Mouse (Mus musculus): ENCODE measurements around the gene AI597479.

AI597479 gene

DNA sequence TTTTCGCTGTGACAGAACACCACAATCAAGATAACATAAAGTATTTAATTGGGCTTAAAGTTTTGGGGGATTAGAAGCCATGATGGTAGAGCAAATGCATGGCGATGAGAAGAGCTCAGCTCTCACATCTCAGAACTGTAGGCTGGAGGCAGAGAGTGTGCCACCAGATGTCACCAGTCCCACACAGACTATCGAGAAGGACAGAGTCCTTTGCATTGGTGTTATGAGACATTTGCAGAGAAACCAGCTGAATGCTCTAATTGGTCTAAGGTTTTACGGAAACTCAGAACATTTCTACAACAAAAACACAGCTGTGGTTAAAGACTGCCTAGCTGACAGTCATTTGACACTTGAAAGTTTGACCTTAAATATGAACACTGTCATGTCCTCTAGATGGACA is 44.8 kb downstream of the AI597479 start:
- TF ChIP-seq NANOG (IDR thresholded peaks at IDR 0.05; ENCODE audit: borderline replicate concordance, low read length) (no peak), CTCF (conservative IDR thresholded peaks at IDR 0.05; ENCODE audit: low read length) (no peak), POU5F1 (IDR thresholded peaks at IDR 0.05; ENCODE audit: borderline replicate concordance, low read length) (no peak)

DNA sequence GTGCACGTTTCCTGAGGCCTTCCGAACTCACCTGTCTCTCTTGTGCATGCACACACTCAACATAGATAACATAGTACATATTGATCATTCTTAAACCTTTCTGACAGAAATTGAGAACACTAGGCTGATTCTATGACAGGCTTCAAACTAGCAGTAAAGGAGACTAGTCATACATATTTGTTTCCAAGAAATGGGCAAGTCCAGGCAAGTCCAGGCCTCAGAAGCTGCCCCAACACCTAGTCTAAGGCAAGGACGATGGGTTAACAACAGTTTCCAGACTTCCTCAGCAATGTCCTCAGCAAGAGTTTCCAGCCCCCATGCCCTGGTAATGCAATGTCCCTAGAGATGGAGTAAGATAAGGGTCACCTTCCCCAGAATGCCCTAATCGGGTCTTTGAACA is 45.3 kb downstream of the AI597479 start:
- Histone ChIP-seq H3K4me1 (replicated peaks; ENCODE audit: low read depth, low read length) (peaks cover 9% of the 10 kb centered on the region), H3K9me3 (ENCODE audit: low read length) (peaks cover 12% of the 10 kb centered on the region), H3K36me3 (ENCODE audit: insufficient read depth, low read length) (no peaks in the 10 kb centered on the region), H3K27me3 (ENCODE audit: insufficient read depth, low read length) (no peaks in the 10 kb centered on the region), H3K4me3 (replicated peaks; ENCODE audit: low read length) (no peak overlapping the region)
- TF ChIP-seq POU5F1 (IDR thresholded peaks at IDR 0.05; ENCODE audit: borderline replicate concordance, low read length): no peak
- no peak for TF ChIP-seq CTCF (conservative IDR thresholded peaks at IDR 0.05; ENCODE audit: low read length)
- no peak for TF ChIP-seq NANOG (IDR thresholded peaks at IDR 0.05; ENCODE audit: borderline replicate concordance, low read length)

More for the DNA sequence above, 44.8 kb downstream of the AI597479 start:
- H3K4me3 ChIP-seq (replicated peaks; ENCODE audit: low read length): no peak overlapping the region
- H3K9me3 ChIP-seq (ENCODE audit: low read length): peaks cover 12% of the 10 kb centered on the region
- no peaks in the 10 kb centered on the region for H3K36me3 ChIP-seq (ENCODE audit: insufficient read depth, low read length)
- no peaks in the 10 kb centered on the region for H3K27me3 ChIP-seq (ENCODE audit: insufficient read depth, low read length)
- peaks cover 14% of the 10 kb centered on the region for H3K4me1 ChIP-seq (replicated peaks; ENCODE audit: low read depth, low read length)

DNA sequence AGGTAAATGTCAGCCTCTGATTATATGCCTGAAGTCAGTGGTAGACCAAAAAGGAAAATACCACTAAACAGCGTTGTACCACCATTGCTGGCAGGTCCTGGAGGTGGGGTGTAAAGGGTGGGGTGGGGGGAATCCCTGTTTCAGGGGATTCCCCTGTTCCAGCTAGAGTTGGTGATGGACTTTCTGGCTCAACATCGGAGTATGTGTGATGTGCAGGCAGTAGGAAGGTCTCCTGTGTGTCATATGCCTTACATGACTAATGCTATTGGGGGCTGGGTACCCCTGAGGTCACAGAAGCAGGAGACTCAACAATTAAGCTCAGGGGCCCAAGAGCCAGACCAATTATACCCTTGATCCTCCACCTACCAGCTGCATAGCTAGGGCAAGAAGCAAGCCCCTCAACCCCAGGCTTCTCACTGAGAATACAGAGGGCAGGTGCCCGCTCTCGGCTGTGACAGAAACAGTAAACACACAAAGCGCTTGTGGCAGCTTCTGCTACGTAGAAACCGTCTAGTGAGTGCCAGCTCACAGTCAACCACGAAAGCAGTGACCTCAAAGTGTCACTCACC is 45.9 kb downstream of the AI597479 start:
- Histone ChIP-seq H3K4me3 (replicated peaks; ENCODE audit: low read length) (no peak overlapping the region), H3K9me3 (ENCODE audit: low read length) (peaks cover 12% of the 10 kb centered on the region), H3K36me3 (ENCODE audit: insufficient read depth, low read length) (no peaks in the 10 kb centered on the region), H3K4me1 (replicated peaks; ENCODE audit: low read depth, low read length) (peaks cover 6% of the 10 kb centered on the region), H3K27me3 (ENCODE audit: insufficient read depth, low read length) (no peaks in the 10 kb centered on the region)
- TF ChIP-seq CTCF (conservative IDR thresholded peaks at IDR 0.05; ENCODE audit: low read length) (no peak), NANOG (IDR thresholded peaks at IDR 0.05; ENCODE audit: borderline replicate concordance, low read length) (no peak), POU5F1 (IDR thresholded peaks at IDR 0.05; ENCODE audit: borderline replicate concordance, low read length) (no peak)

DNA sequence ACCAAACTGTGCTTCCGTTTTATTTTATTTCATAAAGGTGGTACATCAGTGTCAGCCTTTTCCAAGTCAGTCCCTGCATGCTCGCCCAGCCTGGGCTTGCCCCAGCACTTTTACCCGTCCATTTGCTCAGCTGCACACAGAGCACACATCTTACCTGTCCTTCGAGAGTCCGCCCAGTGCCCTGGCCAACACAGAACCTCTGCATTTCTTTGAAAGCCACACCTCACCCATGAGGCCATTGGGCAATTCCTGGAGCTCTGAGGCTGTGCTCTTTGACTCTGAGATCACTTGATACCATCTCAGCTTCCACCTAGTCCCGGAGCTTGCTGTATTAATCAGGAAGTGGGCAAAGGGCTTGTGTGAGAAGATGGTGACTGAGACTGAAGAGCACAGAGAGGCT is 46.9 kb downstream of the AI597479 start:
- TF ChIP-seq CTCF (conservative IDR thresholded peaks at IDR 0.05; ENCODE audit: low read length) (no peak), POU5F1 (IDR thresholded peaks at IDR 0.05; ENCODE audit: borderline replicate concordance, low read length) (no peak), NANOG (IDR thresholded peaks at IDR 0.05; ENCODE audit: borderline replicate concordance, low read length) (no peak)
- Histone ChIP-seq H3K36me3 (ENCODE audit: insufficient read depth, low read length) (no peaks in the 10 kb centered on the region), H3K4me1 (replicated peaks; ENCODE audit: low read depth, low read length) (peaks cover 5% of the 10 kb centered on the region; the same call in 1 of the 2 replicates), H3K27me3 (ENCODE audit: insufficient read depth, low read length) (no peaks in the 10 kb centered on the region), H3K4me3 (replicated peaks; ENCODE audit: low read length) (no peak overlapping the region), H3K9me3 (ENCODE audit: low read length) (peaks cover 12% of the 10 kb centered on the region)

DNA sequence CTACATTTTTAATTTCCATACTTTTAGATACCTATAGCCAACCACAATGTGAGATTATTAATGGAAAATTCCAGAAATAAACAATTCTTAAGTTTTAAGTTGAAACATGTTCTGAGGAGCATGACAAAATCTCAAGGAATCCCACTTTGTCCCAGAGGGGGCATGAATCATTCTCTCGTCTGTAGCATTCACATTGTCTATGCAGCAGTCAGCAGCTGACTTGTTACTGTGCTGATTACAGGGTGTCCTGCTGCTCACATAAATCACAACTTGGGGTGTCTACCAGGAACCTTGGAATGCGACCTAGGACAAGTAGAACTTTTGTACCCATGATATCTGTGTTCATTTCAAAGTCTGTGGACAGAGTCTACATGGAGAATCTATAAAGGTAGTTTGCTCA is 49.0 kb downstream of the AI597479 start:
- TF ChIP-seq NANOG (IDR thresholded peaks at IDR 0.05; ENCODE audit: borderline replicate concordance, low read length) (no peak), POU5F1 (IDR thresholded peaks at IDR 0.05; ENCODE audit: borderline replicate concordance, low read length) (no peak), CTCF (conservative IDR thresholded peaks at IDR 0.05; ENCODE audit: low read length) (no peak)
- Histone ChIP-seq H3K4me1 (replicated peaks; ENCODE audit: low read depth, low read length) (no peaks in the 10 kb centered on the region), H3K36me3 (ENCODE audit: insufficient read depth, low read length) (no peaks in the 10 kb centered on the region), H3K9me3 (ENCODE audit: low read length) (peaks cover 12% of the 10 kb centered on the region), H3K4me3 (replicated peaks; ENCODE audit: low read length) (no peak overlapping the region), H3K27me3 (ENCODE audit: insufficient read depth, low read length) (no peaks in the 10 kb centered on the region)

DNA sequence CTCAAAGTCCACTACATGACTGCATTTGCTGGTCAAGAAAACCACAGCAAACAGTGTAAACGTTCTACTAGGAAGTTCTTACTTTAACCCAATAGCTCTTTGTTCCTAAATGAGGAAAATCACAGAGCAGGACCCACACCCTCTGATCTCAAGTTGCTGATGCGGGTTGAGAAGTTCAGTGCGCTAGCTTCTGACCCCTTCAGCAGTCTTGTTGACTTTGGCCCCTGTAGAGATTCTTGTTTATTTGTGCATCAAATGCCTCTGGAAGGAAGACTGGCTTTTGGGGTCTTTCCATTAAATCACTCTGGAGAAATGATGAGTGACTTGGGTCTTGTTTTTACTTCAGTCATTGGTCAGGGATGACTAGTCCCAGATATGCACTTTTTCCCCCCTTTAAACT is 51.7 kb downstream of the AI597479 start:
- H3K4me3 ChIP-seq (replicated peaks; ENCODE audit: low read length): no peak overlapping the region
- H3K36me3 ChIP-seq (ENCODE audit: insufficient read depth, low read length): no peaks in the 10 kb centered on the region
- TF ChIP-seq POU5F1 (IDR thresholded peaks at IDR 0.05; ENCODE audit: borderline replicate concordance, low read length) (no peak), NANOG (IDR thresholded peaks at IDR 0.05; ENCODE audit: borderline replicate concordance, low read length) (no peak), CTCF (conservative IDR thresholded peaks at IDR 0.05; ENCODE audit: low read length) (no peak)
- no peaks in the 10 kb centered on the region for H3K4me1 ChIP-seq (replicated peaks; ENCODE audit: low read depth, low read length)
- no peaks in the 10 kb centered on the region; the same call in 1 of the 2 replicates for H3K27me3 ChIP-seq (ENCODE audit: insufficient read depth, low read length)
- no peaks in the 10 kb centered on the region for H3K9me3 ChIP-seq (ENCODE audit: low read length)

DNA sequence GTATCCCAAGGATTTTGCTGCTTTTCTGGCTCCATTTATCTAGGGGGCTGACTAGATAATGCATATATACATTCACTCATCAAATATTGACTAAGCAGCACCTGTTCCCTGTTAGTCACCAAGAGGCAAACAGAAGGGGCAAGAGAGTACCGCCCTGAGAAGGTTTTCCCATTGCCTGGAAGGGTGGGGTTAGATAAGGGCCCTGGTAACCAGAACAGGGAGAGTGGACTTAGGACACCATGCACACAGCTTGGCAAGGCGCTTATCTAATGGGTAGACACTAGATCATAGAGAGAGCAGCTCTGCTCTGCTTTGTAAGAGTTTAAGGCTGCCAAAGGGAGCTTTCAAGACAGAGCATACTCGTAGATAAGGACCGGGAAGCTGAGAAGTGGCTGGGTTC is 54.1 kb downstream of the AI597479 start:
- Histone ChIP-seq H3K4me3 (replicated peaks; ENCODE audit: low read length) (no peak overlapping the region), H3K9me3 (ENCODE audit: low read length) (peaks cover 3% of the 10 kb centered on the region; the same call in 1 of the 2 replicates), H3K36me3 (ENCODE audit: insufficient read depth, low read length) (no peaks in the 10 kb centered on the region), H3K27me3 (ENCODE audit: insufficient read depth, low read length) (no peaks in the 10 kb centered on the region; the same call in 1 of the 2 replicates), H3K4me1 (replicated peaks; ENCODE audit: low read depth, low read length) (no peaks in the 10 kb centered on the region)
- no peak for TF ChIP-seq CTCF (conservative IDR thresholded peaks at IDR 0.05; ENCODE audit: low read length)
- no peak for TF ChIP-seq POU5F1 (IDR thresholded peaks at IDR 0.05; ENCODE audit: borderline replicate concordance, low read length)
- no peak for TF ChIP-seq NANOG (IDR thresholded peaks at IDR 0.05; ENCODE audit: borderline replicate concordance, low read length)

DNA sequence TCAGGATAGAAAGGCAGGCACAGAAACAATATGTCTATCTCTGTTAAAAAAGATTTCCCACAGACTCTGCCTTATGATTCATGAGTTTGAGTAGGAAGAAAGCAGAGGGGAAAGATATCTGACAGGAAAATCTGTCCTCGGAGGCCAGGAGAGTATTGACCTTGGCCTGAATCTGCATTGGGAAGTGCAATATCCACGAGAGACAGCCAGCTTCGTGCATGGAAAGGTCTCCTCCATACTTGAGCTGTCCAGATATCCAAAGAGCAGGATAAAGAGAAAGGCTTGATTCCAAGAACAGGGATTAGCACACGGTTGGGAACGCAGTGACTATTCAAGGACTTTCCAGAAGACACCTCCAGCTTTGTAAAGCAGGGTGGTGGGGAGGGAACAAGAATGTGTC is 55.0 kb downstream of the AI597479 start:
- Histone ChIP-seq H3K4me1 (replicated peaks; ENCODE audit: low read depth, low read length) (no peaks in the 10 kb centered on the region), H3K4me3 (replicated peaks; ENCODE audit: low read length) (no peak overlapping the region), H3K36me3 (ENCODE audit: insufficient read depth, low read length) (no peaks in the 10 kb centered on the region), H3K9me3 (ENCODE audit: low read length) (peaks cover 3% of the 10 kb centered on the region; the same call in 1 of the 2 replicates), H3K27me3 (ENCODE audit: insufficient read depth, low read length) (no peaks in the 10 kb centered on the region; the same call in 1 of the 2 replicates)
- TF ChIP-seq NANOG (IDR thresholded peaks at IDR 0.05; ENCODE audit: borderline replicate concordance, low read length): no peak
- TF ChIP-seq POU5F1 (IDR thresholded peaks at IDR 0.05; ENCODE audit: borderline replicate concordance, low read length): no peak
- TF ChIP-seq CTCF (conservative IDR thresholded peaks at IDR 0.05; ENCODE audit: low read length): no peak

DNA sequence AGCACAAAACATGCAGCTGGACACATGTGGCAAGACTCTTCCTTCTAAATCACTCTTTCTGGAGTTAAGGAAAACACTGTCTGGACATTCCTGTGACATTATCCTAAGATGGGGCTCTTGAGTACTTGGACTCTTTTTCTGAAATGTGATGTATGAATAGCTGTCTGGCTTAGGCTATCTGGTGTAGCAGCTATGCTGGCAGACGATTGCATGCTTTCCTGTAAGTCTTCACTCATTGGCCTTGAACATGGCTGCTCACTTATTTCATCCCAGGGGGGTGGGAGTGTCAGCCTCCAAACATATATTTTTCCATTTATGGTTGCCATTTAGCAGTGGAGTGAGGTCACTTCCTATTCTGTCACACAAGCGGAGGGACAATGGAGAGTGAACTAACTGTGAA is 56.0 kb downstream of the AI597479 start:
- TF ChIP-seq POU5F1 (IDR thresholded peaks at IDR 0.05; ENCODE audit: borderline replicate concordance, low read length) (no peak), NANOG (IDR thresholded peaks at IDR 0.05; ENCODE audit: borderline replicate concordance, low read length) (no peak), CTCF (conservative IDR thresholded peaks at IDR 0.05; ENCODE audit: low read length) (no peak)
- H3K4me1 ChIP-seq (replicated peaks; ENCODE audit: low read depth, low read length): no peaks in the 10 kb centered on the region
- no peaks in the 10 kb centered on the region for H3K36me3 ChIP-seq (ENCODE audit: insufficient read depth, low read length)
- H3K27me3 ChIP-seq (ENCODE audit: insufficient read depth, low read length): no peaks in the 10 kb centered on the region; the same call in 1 of the 2 replicates
- H3K4me3 ChIP-seq (replicated peaks; ENCODE audit: low read length): no peak overlapping the region
- H3K9me3 ChIP-seq (ENCODE audit: low read length): peaks cover 3% of the 10 kb centered on the region; the same call in 1 of the 2 replicates
